Mouse (Mus musculus): ENCODE data around the gene Dcaf11.

The Dcaf11 gene

GRCm38 (mm10) chr14:55584702-55585565, 25.1 kb downstream of the Dcaf11 start, which contains the start of gene Emc9:
Gene Emc9 (minus strand): TSS chr14:55585302.
- peak; percentile 73 for DNase-seq (ENCODE audit: extremely low spot score)

- no peak for DNase-seq (ENCODE audit: extremely low spot score)
Measured at GRCm38 (mm10) chr14:55585566-55585960, 25.8 kb downstream of the Dcaf11 start.

DNA sequence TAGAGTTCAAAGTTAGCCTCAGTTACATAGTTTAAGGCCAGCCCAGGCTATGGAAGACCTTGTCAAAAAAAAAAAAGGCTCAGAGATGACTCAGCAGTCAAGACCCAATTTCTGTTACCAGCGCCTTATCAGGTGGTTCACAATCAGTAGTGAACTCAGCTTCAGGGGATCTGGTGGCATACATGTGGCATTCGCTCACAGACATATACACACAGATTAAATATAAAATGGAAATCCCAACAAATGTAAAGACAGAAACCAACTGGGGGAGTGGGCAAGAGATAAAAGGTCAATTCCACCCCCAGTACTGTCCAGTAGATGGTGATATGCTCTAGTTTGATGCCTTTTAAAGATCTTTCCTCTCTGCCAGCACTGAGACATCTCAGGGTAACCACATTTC, 26.3 kb downstream of the Dcaf11 start:
- no peak for DNase-seq (ENCODE audit: extremely low spot score)

GRCm38 (mm10) chr14:55589271-55589670, 29.5 kb downstream of the Dcaf11 start:
- no peak for DNase-seq (ENCODE audit: extremely low spot score)

DNA sequence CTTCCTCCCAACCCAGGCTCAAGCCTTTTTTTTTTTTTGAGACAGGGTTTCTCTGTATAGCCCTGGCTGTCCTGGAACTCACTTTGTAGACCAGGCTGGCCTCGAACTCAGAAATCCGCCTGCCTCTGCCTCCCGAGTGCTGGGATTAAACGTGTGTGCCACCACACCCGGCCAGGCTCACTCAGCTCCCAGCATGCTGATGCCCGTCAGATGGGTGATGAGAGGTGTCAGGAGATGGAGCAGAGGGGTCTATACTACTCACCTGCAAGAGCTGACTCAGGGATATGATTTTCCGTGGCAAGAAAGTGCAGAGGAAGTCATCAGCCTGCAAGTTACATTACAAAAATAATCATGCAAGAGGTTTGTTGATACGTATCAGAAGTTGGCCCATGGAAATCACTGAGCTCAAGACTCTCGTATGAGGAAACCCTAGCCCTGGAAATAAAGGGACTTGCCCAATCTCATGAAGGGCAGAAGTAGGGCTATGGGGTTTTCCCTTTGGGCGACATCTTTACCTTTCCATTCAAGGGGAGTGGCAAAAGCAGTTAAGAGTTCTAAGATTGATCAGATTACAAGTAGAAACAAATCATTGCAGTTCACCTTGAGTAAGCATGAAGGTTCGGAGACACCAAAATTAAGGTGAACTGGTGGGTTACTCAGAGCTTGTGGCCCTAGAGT, 30.1 kb downstream of the Dcaf11 start:
- DNase-seq (ENCODE audit: extremely low spot score) = no peak

- DNase-seq (ENCODE audit: extremely low spot score) = peak; percentile 95
Measured at GRCm38 (mm10) chr14:55590748-55591330, 31.0 kb downstream of the Dcaf11 start, which contains the start of gene Psme2. Gene Psme2 (minus strand): TSS chr14:55591113.

DNA sequence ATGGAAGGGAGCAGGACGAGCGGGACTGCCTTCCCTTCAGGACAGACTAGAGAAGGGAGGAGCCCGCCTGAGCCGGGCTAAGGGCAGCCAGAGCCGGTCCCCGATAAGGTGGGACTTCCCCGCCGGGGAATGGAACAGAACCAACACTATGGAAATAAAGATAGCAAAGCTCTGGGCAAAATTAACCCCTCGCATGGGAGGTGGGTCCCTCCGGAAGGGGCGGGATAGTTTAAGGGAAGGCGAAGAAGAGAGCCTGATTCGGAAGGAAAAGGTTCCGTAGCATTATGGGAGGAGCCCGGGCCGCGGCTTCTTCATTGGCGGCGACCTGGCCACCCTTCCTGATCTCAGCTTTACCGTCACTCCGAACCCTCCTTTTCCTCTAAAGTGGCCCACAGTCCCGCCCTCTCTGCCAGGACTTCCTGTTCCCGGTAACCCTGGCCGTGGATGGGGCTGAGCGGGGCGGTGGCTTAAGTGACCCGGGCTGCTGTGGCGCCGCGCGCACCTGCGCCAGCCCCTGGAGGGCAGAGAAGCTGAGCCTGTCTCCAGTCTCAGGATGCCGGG, 31.6 kb downstream of the Dcaf11 start, which contains the start of gene Rnf31:
Rnf31 (plus strand) TSS at position 378 of the 561 bp plus-strand sequence.
- DNase-seq (ENCODE audit: extremely low spot score) = peak; percentile 89

DNA sequence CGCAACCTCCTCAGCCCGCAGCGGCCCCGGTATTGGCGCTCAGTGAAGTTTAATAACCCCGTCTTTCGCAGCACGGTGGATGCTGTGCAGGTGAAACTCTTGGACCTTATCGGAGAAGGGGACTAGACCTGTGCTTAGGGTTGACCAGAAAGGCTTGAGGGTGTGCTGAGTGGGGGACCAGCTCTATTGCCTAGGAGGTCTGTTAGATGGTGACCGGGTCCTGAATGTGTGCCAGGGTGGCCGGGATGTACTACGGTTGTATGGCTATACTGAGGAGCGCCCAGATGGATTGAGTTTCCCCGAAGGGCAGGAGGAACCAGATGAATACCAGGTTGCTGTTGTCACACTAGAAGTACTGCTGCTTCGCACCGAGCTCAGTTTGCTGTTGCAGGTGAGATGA, 32.4 kb downstream of the Dcaf11 start:
- no peak for DNase-seq (ENCODE audit: extremely low spot score)

DNA sequence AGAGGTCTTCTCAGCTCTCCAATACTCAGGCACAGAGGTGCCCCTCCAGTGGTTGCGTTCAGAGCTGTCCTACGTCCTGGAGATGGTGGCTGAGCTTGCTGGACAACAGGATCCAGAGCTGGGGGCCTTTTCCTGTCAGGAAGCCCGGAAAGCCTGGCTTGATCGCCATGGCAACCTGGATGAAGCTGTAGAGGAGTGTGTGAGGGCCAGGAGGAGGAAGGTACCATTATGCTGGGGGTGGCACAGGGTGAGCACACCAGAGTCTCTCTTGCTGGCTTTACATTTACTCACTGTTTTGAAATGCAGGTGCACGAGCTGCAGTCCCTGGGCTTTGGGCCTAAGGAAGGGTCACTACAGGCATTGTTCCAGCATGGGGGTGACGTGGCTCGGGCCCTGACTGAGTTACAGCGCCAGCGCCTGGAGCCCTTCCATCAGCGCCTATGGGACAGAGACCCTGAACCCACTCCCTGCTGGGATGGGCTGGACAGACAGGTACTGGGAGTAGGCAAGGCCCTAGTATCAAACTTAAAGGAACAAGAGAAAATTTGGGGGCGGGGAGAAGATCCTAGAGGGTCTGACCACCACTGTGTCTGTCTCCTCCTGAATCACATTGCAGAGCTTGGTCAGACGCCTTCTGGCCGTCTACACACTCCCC, 36.4 kb downstream of the Dcaf11 start:
- DNase-seq (ENCODE audit: extremely low spot score) = no peak

GRCm38 (mm10) chr14:55598521-55599390, 39.0 kb downstream of the Dcaf11 start:
- DNase-seq (ENCODE audit: extremely low spot score) = no peak

GRCm38 (mm10) chr14:55603271-55603632, 43.4 kb downstream of the Dcaf11 start, which contains the start of gene Irf9:
Gene Irf9 (plus strand): TSS chr14:55603571.
- DNase-seq (ENCODE audit: extremely low spot score) = no peak

DNA sequence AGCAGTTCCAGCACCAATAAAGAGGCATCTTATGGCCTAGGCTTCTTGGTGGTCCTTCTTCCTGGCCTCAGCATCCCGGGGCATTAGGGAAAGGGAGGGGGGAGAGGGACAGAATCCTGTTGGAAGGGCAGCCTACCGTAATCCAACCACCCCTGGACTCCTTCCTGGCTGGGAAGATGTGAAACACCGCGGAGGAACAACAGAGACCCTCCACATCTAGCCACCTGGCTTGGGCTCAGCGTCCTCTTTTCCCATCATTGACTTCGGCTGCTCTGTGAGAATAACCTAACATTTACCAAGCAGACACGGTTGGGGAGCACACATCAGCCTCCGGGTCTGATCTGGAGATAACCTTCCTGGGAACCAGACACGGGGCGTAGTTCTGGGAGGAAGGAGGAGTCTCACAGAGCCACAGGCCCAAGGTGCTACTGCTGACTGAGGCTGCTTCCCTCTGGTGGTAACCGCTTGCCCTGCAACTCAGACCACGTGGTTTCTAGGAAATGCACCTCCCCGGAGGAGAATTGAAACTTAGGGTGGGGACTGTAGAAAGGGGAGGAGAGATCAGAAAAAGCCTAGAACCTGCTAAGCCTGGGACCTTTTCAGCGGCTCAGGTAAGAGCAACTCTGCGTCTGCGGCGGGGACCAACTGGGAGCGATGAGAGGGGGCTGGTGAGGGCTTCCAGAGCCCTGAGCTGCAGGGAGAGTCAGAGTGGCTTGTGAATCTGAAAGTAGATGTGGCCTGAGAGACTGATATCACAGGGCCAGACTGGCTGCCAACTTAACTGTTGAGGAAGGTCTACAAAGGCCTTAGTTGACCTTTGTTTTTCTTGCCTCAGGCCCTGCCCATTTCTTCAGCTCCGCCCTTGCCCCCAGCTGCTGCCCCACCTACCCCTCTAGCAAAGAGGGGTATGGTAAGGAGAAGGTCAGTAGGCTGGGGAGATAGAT, 44.1 kb downstream of the Dcaf11 start:
- DNase-seq (ENCODE audit: extremely low spot score) = peak; percentile 84

DNA sequence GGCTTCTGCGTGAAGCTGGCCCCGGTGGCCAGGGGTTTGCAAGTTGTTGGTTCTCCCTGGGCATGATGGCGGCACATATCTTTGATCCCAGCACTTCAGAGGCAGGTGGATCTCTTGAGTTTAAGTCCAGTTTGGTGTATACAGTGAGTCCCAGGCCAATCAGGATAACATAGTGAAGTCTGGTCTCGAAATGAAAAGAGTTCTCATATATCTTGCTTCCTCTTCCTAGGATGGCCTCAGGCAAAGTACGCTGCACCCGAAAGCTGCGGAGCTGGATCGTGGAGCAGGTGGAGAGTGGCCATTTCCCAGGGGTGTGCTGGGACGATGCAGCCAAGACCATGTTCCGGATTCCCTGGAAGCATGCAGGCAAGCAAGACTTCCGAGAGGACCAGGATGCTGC, 45.0 kb downstream of the Dcaf11 start:
- DNase-seq (ENCODE audit: extremely low spot score) = no peak

DNA sequence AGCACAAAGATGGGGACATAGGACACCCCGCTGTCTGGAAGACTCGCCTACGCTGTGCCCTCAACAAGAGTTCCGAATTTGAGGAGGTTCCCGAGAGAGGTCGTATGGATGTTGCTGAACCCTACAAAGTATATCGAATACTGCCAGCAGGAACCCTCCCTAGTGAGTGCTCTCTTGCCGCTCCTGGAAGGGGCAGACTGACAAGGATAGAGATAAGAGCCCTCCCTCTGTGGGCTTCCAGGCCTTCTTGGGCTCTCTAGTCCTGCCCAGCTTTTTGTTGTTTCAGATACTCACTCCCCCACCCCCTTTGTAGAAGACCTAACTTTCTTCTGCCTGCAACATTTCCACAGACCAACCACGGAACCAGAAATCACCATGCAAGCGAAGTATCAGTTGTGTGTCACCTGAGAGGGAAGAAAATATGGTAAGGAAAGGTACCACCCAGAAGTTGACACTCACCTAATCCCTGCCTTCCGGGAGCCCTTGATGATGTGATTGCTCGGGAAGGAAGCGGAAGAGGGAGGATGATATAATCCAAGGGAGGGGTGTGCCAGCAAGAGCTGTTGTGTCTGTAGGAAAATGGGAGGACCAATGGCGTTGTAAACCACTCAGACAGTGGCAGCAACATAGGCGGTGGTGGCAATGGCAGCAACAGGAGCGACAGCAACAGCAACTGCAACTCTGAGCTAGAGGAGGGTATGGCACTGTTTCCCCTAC, 46.1 kb downstream of the Dcaf11 start:
- DNase-seq (ENCODE audit: extremely low spot score) = no peak

DNA sequence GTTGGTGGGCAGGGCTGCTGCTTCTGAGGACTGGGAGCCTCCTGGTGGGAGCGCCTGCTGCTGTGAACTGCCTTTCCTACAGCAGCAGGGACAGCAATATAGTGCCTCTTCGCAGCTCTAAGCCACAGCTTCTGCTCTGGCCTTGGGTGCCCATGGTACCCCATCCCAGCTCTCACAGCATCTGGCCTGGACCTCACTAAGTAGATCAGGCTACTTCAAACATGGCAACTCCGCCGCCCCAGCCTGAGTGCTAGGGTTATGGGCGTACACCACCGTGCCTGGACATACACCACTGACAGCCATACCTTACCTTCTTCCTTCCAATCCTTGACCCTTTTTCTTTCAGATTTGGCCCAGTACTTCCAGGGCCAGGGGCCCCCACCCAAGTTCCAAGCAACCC, 48.5 kb downstream of the Dcaf11 start:
- no peak for DNase-seq (ENCODE audit: extremely low spot score)

GRCm38 (mm10) chr14:55613346-55613745, 53.5 kb downstream of the Dcaf11 start:
- DNase-seq (ENCODE audit: extremely low spot score) = no peak

GRCm38 (mm10) chr14:55614565-55615178, 54.9 kb downstream of the Dcaf11 start:
- DNase-seq (ENCODE audit: extremely low spot score) = no peak

- no peak for DNase-seq (ENCODE audit: extremely low spot score)
Measured at GRCm38 (mm10) chr14:55615876-55616275, 56.1 kb downstream of the Dcaf11 start.

Measured in embryo, embryonic 9.5 days (tissue).